Mouse (Mus musculus): ENCODE measurements around the gene Sctr.

The Sctr gene

GRCm38 (mm10) chr1:120006844-120007790 lies at the start of gene Sctr:
Gene Sctr, plus strand, starts transcription at chr1:120006894.
- DNase-seq: no peak

GRCm38 (mm10) chr1:119957716-119958222 lies 48.9 kb upstream of the Sctr start:
- DNase-seq: no peak

- no peak for DNase-seq
Measured at GRCm38 (mm10) chr1:119959464-119959863, 47.2 kb upstream of the Sctr start.

DNA sequence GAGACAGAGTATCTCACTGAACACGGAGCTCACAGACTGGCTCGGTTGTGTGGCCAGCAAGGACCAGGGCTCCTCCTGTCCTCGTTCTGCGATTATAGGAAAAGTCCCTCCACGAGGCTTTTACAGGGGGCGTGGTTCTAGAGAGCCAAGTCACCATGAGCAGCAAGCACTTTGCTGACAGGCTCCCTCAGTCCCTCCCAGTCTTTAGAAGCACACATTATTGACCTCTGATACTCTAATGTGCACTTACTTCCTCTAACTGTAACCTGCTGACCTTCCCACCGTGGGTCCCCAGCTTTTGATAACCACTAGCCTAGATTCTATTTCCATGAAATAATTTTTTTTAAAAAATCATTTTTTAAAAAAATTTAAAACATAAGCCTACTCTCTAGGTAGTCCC lies 46.8 kb upstream of the Sctr start:
- no peak for DNase-seq

GRCm38 (mm10) chr1:119965804-119966514 lies 40.7 kb upstream of the Sctr start:
- DNase-seq: no peak

DNA sequence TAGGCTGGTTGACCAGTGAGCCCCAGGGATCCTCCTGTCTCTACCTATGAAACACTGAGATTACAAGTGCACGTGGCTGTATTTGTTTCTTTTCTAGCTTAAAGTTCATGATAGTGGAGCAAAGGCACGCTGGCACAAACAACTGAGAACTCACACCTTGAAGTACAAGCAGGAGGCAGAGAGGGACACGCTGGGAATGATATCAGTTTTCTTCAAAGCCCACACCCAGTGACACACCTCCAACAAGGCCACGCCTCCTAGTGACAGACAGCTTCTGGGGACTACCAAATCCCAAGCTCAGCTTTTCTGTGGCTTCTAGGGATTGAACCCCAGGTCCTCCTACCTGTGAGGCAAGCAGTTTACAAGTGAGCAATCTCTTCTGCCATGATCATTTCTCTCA lies 33.6 kb upstream of the Sctr start:
- no peak for DNase-seq

DNA sequence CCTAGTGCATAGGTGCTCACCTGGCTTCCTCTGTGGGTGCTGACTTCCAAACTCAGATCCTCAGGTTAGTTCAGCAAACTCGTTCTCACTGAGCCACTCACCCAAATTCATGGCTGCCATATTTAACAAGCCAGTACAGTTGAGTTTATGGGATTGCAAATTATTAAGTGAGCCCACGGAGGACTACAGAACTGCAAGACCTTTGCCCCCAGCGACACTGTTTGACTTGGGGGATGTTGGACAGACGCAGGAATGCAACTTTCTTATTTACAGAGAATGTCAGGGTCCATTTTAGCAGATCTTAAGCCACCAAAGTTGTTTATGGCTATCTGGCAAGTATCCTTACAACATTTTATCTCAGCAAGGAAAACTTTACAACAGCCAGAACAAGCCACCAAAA lies 31.6 kb upstream of the Sctr start:
- DNase-seq: no peak

DNA sequence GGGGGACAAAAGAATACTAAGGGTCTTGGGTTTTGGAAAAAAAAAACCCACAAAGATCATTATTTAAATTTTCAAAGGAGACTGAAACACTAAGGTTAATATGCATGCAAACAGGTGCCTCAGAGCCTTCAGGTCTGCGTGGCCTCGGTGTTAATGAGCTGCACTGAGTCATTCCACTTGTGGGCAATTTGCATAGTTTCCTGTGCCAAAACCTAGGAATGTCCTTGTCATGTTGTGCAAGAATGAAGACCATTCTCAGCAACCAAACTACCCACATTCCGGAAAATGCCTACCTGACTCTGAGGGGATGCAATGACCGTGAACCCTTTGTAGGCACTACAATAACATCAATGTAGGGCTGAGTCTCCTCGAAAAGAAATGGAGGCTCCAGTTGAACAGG lies 20.1 kb upstream of the Sctr start:
- no peak for DNase-seq

DNA sequence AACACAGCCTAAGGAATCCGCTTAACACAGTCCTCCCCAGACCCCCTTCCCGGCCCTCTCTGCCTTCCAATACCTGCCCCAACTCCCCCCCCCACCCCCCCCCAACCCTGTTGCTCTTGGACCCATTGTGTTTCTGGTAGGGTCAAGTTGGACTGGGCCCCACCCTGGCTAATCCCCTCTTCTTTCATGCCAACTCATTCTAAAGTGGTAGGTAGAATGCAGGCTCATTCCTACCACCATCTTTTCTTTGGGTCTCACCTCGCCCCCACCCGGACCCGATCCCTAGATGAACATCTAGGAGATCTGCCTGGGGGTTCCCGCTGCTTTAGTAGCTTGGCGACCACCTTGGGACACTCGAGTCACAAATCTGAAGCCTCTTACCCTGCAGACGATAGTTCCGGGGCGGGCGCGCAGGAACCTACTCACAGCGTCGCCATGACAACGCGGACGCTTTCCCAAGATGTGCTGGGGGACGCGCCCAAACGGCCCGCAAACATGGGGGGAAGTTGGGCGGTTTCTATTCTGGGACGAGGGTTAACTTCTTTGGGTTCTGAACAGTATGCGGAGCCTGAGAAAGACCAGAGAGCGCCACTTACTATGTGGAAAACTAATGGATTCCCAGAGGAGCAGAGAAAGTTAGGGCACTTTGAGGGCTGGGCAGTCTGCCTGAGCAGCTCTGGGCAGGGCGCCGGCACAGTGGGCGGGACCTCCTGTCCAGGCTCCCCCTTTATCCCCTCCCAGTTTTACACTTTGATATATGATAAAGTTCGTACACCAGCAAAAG lies 9.7 kb upstream of the Sctr start, which contains the start of gene Cfap221:
Gene Cfap221, minus strand, starts transcription at position 437 of the 784 bp plus-strand sequence.
- peak; percentile 76 for DNase-seq

DNA sequence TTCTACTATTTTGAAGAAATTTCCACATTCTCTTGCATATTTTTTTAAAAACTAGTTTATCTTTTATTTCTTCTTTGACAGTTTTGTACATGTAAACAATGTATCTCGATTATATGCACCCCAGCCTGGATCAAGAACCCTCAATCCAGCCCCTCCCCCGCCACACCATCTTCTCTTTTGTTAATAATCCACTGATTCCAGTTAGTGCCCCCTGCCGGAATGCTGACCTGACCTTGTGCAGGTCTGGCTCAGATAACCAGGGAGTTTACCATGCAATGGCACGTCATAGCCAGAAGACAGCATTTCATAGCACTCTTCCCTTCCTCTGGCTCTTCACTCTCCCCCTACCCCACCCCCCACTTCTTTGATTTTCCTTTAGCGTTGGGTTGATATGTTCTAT lies 9.1 kb upstream of the Sctr start:
- DNase-seq: peak; percentile 43

- no peak for DNase-seq
Measured at GRCm38 (mm10) chr1:120007851-120008588, 1.3 kb downstream of the Sctr start.

DNA sequence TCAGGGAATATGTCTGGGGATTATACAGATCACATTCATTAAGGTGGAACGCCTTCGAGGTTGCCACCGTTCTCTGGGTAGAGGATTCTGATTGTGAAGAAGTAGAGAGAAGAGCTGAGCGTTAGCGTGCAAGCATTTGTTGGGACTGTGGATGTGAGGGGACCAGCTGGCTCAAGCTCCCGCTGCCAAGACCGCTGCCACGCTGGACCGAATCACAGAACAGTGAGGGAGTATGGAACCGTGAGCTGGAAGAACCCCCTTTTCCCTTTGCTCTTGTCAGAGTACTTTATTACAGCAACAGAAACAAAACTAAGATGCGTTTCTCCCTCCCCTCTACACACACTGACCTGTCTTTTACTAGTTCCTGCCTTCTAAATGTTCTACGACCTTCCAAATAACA lies 5.9 kb downstream of the Sctr start:
- no peak for DNase-seq

DNA sequence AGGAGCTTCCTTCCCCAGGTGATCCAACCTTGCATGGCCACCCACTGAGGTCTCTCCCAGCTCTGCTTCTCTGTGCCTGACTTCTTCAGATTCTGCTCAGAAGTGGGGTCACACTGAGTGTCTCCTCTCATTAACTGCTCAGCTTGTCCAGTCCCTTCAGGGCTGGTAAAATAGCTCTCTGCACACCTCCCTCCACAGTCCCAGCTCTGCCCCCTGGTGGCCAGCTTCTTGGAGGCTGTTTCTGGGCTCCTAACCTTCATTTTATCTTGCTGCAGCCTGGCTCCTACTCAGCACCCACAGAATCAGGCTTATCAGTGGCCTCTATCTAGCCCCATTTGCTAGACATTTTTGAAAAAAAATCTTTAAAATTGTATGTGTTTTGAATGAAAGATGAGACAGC lies 6.4 kb downstream of the Sctr start:
- DNase-seq: peak; percentile 77

DNA sequence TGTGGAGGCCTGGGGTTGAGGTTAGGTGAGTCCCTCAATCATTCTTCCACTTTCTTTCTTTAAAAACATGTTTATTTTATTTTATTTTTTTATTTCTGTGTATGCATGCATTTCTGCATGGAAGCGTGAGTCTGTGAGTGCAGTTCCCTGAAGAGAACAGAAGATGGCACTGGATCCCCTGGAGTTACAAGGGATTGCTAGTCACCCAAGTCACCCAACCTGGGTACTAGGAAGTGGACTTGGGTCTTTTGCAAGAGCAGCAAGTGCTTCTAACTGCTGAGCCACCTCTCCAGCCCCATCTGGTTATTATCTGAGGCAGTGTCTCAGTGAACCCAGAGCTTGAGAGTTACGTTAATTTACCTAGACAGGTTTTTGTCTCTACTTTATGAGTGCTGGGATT lies 9.5 kb downstream of the Sctr start:
- DNase-seq: no peak

DNA sequence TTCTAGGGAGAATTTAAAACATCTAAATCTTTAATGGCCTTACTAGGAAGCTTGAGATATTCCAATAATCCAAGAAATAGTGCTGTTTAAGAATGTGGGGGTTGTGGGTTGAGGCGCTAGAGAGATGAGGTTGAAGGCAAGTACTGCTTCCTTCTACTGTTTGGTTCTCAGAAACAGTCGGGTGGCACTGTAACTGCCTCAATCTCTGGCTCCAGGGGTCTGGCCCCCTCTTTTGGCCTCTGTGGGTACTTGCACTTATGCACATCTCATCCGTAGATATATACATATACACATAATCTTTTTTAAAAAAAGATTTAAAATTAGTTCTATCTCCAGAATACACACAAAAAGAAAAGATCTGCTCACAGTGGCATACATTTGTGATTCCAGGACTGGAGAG lies 12.2 kb downstream of the Sctr start:
- no peak for DNase-seq

GRCm38 (mm10) chr1:120019428-120019827 lies 12.7 kb downstream of the Sctr start:
- no peak for DNase-seq

DNA sequence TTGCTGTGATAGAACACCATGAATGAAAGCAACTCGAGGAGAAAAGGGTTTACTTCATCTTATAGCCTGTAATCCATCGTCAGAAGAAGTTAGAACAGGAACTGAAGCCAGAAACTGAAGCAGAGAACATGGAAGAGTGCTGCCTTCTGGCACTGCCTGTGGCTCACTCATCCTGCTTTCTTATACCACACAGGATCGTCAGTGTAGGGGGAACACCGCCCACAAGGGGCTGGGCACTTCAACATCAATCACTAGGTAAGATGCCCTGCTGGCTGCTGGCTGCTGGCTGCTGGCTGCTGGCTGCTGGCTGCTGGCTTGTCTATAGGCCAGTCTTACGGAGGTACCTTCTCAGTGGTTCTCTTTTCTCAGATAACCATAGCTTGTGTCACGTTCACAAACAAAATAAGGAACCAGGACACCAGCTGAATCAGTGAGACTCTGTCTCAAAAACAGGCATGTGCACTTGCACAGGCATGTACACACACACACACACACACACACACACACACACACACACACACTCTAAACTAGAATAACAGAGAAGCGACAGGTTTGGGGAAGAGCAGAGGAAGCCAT lies 13.7 kb downstream of the Sctr start:
- DNase-seq: no peak

DNA sequence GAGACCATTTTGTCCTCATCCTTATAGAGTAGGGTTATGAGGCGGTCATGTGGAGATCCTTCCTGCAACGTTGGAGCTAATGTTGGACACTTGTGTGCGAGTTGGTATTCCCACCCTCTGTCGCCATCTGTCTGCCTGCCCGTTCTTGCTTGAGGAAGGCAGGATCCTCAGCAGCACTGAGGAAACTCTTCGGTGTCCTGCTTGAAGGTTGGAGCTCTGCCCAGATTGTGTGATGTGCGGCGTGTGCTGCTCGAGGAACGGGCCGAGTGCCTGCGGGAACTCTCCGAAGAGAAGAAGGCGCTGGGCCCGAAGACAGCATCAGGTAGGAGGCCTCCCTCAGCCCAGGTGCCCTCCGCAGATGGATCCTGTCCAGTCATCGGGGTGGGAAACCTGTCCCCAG lies 15.3 kb downstream of the Sctr start:
- no peak for DNase-seq

GRCm38 (mm10) chr1:120024331-120025049 lies 17.8 kb downstream of the Sctr start:
- no peak for DNase-seq

- DNase-seq: no peak
Measured at GRCm38 (mm10) chr1:120025050-120025439, 18.4 kb downstream of the Sctr start.

- peak; percentile 45 for DNase-seq
Measured at GRCm38 (mm10) chr1:120027693-120028092, 21.0 kb downstream of the Sctr start.
